Mouse (Mus musculus): ENCODE results near the gene Tspyl2. TPM values are rescaled to one million over a fixed set of nuclear protein-coding genes. Genes with fewer than 3 reads are reported as not detected.

Gene Tspyl2
- polyA plus RNA-seq, 1 experiment from 2014 or later = 17.1 TPM

Other genes starting within 250 kb of the Tspyl2 start
- gene Iqsec2, start 198.2 kb downstream of the Tspyl2 start, polyA plus RNA-seq (2015; fragmentation: Nextera tagmentation; extraction: Ambion mirVana) = 31.3 and 34.1 TPM in 2 replicates
- 29.6 and 32.3 TPM in 2 replicates for gene Kdm5c, start 109.4 kb downstream of the Tspyl2 start, polyA plus RNA-seq (2015; fragmentation: Nextera tagmentation; extraction: Ambion mirVana)
- gene Kantr, start 14.9 kb downstream of the Tspyl2 start, polyA plus RNA-seq (2015; fragmentation: Nextera tagmentation; extraction: Ambion mirVana) = 7.2 and 8.1 TPM in 2 replicates
- 2.2 and 2.8 TPM in 2 replicates for gene Gpr173, start 26.3 kb upstream of the Tspyl2 start, polyA plus RNA-seq (2015; fragmentation: Nextera tagmentation; extraction: Ambion mirVana)
- gene Cldn34a, start 220.9 kb upstream of the Tspyl2 start, polyA plus RNA-seq (2015; fragmentation: Nextera tagmentation; extraction: Ambion mirVana) = not detected in 2 replicates

Data from heart, embryonic 13.5 days (tissue).